In the genomic region with DNA sequence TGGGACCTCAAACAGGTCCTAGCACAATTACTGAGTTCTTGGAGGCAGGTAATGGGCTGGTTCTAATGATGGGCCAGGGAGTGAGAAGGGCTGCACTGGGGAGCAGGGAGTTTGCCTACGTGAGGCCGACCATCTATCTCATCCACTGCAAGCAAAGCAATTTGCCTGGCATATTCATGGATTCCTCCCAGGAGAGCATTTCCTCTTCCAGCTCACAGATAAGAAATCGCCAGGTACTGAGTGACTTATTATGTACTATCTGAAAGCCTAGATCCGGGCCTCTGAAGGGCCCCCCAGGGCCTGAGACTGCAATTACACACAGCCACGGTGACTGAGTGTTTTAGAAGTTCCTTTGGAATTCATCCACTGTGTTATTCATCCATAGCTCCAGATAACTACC, we compare ENCODE assay signal across 12 mouse cellular contexts.
"Had no signal": no experiment of that assay in that cellular context is flagged by ENCODE, and none has a peak within 500 bp of the region (broad histone marks: within the 10 kb centered on the region; RNA-seq: fewer than 3 reads in every experiment).

No protein-coding gene starts in this region.

- H3K4me1 ChIP-seq: midbrain, embryonic 13.5 days had no signal

- H3K4me3 ChIP-seq: layer of hippocampus, adult 2 months; limb, embryonic 13.5 days; midbrain, embryonic 13.5 days had no signal

- H3K4me2 ChIP-seq: limb, embryonic 13.5 days; midbrain, embryonic 13.5 days had no signal

- H3K27ac ChIP-seq: layer of hippocampus, adult 2 months; limb, embryonic 13.5 days; liver, embryonic 14.5 days; midbrain, embryonic 13.5 days had no signal

- H3K27me3 ChIP-seq: limb, embryonic 13.5 days; midbrain, embryonic 13.5 days had no signal

- DNase-seq: kidney, adult 18-20 months; kidney, postnatal 10 days; kidney, postnatal 4 days; left cerebral cortex, postnatal 4 days; lung, adult 18-20 months; right cerebral cortex, adult 18-20 months; right cerebral cortex, postnatal 25 days; thymus, postnatal 36 days had no signal

- H3K36me3 ChIP-seq: limb, embryonic 13.5 days; midbrain, embryonic 13.5 days had no signal

- H3K9ac ChIP-seq: limb, embryonic 13.5 days; liver, embryonic 14.5 days; midbrain, embryonic 13.5 days had no signal

- ATAC-seq: midbrain, embryonic 13.5 days had no signal

- H3K9me3 ChIP-seq: limb, embryonic 13.5 days; midbrain, embryonic 13.5 days had no signal
